Mouse (Mus musculus) left cerebral cortex, postnatal 4 days (tissue): Measurements from ENCODE around the gene Trp53bp1. TPM values are rescaled to one million over a fixed set of nuclear protein-coding genes. Genes with fewer than 3 reads are reported as not detected.

Experiments used
- DNase-seq: peaks from one replicate; pipeline ENCODE4 v3.0.0-alpha.2; 2022
- intact Hi-C: fragments of 180-260 bp; cut with DNase I; formaldehyde crosslinking; loops from one replicate; pipeline ENCODE4 v1.15.1; 2025
- total RNA-seq, 2 experiments: library from RNA; stranded (reverse); gene quantifications; 2 replicates each; pipeline ENCODE4 v1.2.3; 2021

Trp53bp1 gene
- total RNA-seq, 2 experiments from 2014 or later, result 238 to 265 TPM

DNA sequence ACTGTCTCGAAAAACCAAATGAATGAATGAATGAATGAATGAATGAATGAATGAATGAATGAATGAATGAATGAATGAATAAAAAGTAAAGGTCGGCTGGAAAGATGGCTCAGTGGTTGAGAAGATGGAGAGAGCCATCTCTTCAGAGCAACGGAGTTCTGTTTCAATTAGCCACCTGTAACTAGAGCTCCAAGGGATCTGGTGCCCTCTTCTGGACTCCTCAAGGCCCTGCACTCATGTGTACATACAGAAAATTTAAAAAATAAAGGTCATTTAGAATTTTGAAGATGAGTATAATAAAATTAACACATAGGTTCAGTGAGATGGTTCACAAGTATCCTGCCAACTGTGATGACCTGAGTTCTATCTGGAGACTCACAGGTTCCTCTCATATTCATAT, 118.1 kb downstream of the Trp53bp1 start:
- no peak for DNase-seq
- intact Hi-C loops, result no loop called here

DNA sequence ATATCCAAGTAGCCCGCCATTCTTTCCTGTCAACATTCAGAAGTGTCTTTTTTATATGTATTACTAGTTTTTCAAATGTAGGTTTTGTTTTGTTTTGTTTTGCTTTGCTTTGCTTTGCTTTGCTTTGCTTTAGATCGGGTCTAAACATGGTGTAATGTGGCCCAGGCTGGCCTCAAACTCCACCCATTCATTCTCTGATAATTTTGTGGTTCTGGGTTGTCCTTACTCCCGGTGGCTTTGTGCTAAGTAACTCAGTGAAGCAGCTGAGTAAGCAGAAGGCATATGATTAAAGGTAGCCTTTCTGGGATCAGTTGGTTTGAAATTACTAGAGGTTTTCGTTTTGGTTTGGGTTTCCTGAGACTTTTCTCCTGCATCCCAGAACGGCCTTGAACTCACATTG, 121.5 kb downstream of the Trp53bp1 start:
- intact Hi-C loops, result no loop called here
- no peak for DNase-seq

Other genes starting within 250 kb of the Trp53bp1 start
- not detected for gene Epb42, start 234.3 kb downstream of the Trp53bp1 start, total RNA-seq
- gene Tgm5, start 185.6 kb downstream of the Trp53bp1 start, total RNA-seq, result under 1 TPM; 0.14 to 0.20 TPM
- not detected for gene Tgm7, start 161.6 kb downstream of the Trp53bp1 start, total RNA-seq
- 10 to 100 TPM; 16.1 to 16.8 TPM for gene Adal, start 131.0 kb downstream of the Trp53bp1 start, total RNA-seq
- gene Lcmt2, start 130.8 kb downstream of the Trp53bp1 start, total RNA-seq, result 1 to 10 TPM; 9.2 to 9.4 TPM
- 10 to 100 TPM; 32.3 to 34.5 TPM for gene Tubgcp4, start 100.8 kb downstream of the Trp53bp1 start, total RNA-seq
- 1 to 10 TPM; 7.3 to 7.9 TPM for gene Zscan29, start 100.3 kb downstream of the Trp53bp1 start, total RNA-seq
- 100 to 1,000 TPM; 161 to 189 TPM for gene Map1a, start 18.2 kb upstream of the Trp53bp1 start, total RNA-seq
- gene Ppip5k1, start 84.0 kb upstream of the Trp53bp1 start, total RNA-seq, result 10 to 100 TPM; 24.7 to 30.8 TPM
- 100 to 1,000 TPM; 119 to 134 TPM for gene Ckmt1, start 86.3 kb upstream of the Trp53bp1 start, total RNA-seq
- gene Strc, start 115.8 kb upstream of the Trp53bp1 start, total RNA-seq, result not detected
- gene Pdia3, start 142.4 kb upstream of the Trp53bp1 start, total RNA-seq, result 100 to 1,000 TPM; 214 to 225 TPM
- gene Catsper2, start 142.4 kb upstream of the Trp53bp1 start, total RNA-seq, result 1 to 10 TPM; 6.1 to 8.3 TPM
- not detected for gene Ell3, start 172.9 kb upstream of the Trp53bp1 start, total RNA-seq
- 100 to 1,000 TPM; 133 to 149 TPM for gene Serf2, start 177.8 kb upstream of the Trp53bp1 start, total RNA-seq
- 10 to 100 TPM; 28.1 to 28.9 TPM for gene Hypk, start 181.9 kb upstream of the Trp53bp1 start, total RNA-seq
- gene Serinc4, start 185.4 kb upstream of the Trp53bp1 start, total RNA-seq, result 1 to 10 TPM; 2.7 to 3.0 TPM
- 10 to 100 TPM; 33.9 to 37.8 TPM for gene Mfap1b, start 202.7 kb upstream of the Trp53bp1 start, total RNA-seq
- gene Mfap1a, start 235.3 kb upstream of the Trp53bp1 start, total RNA-seq, result 10 to 100 TPM; 30.5 to 32.4 TPM
- gene Wdr76, start 235.3 kb upstream of the Trp53bp1 start, total RNA-seq, result 1 to 10 TPM; 4.5 to 5.8 TPM